Mouse (Mus musculus): Measurements from ENCODE around the gene Nr4a2. TPM values are rescaled to one million over a fixed set of nuclear protein-coding genes. Genes with fewer than 3 reads are reported as not detected.

Nr4a2 gene
- polyA plus RNA-seq (2015; fragmentation: Nextera tagmentation; extraction: Ambion mirVana) = 26.0 and 40.4 TPM in 2 replicates

- peak; percentile 93 for ATAC-seq
- peaks cover 16% of the 10 kb centered on the region for H3K27me3 ChIP-seq (ENCODE audit: control insufficient read depth, insufficient read depth, low read depth, low read length)
- no peaks in the 10 kb centered on the region for H3K36me3 ChIP-seq (ENCODE audit: control insufficient read depth, insufficient read depth, low read length)
- 13% methylated on average over 28 of the region's 69 CpGs for WGBS
- H3K27ac ChIP-seq (ENCODE audit: low read length) = peak within 1 kb of the TSS; percentile 55
- H3K9me3 ChIP-seq (replicated peaks; ENCODE audit: control insufficient read depth, low read length, poor library complexity, severe bottlenecking) = no peaks in the 10 kb centered on the region
- H3K4me3 ChIP-seq (ENCODE audit: low read depth, low read length) = peak within 1 kb of the TSS; percentile 81
- H3K9ac ChIP-seq (ENCODE audit: low read depth, low read length) = peak within 1 kb of the TSS; percentile 73
- H3K4me1 ChIP-seq (ENCODE audit: control insufficient read depth, insufficient read depth, low read length) = peaks cover 10% of the 10 kb centered on the region; the same call in 1 of the 2 replicates
- H3K4me2 ChIP-seq (ENCODE audit: low read length) = peak within 1 kb of the TSS; percentile 97
Measured at GRCm38 (mm10) chr2:57123991-57124840, at the start of gene Nr4a2. Nr4a2 (minus strand) TSS chr2:57124003.

GRCm38 (mm10) chr2:57165416-57165815, 41.6 kb upstream of the Nr4a2 start:
- H3K27me3 ChIP-seq (ENCODE audit: control insufficient read depth, insufficient read depth, low read depth, low read length) = no peaks in the 10 kb centered on the region
- no peak for ATAC-seq

DNA sequence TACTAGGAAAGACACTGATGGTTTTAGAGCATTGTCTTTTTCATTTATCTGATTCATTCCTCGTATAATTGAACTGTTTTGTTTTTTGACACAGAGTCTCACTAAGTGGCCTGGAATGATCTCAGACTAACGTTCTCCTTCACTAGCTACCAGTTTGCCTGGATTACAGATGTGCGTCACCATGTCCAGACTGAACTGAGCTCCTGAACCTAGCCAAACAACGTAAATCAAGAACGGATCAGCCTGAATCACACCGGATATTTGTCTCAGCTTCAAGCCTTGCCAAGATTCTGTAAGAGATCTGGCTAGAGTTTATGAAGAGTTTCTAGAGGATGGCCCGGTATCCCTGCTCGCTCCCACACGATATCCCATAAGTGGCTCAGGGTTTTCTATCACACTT, 33.0 kb upstream of the Nr4a2 start:
- WGBS = 89% methylated on average over 9 of the region's 9 CpGs
- Histone ChIP-seq H3K9ac (ENCODE audit: low read depth, low read length) (no peak overlapping the region), H3K4me3 (ENCODE audit: low read depth, low read length) (no peak overlapping the region), H3K27ac (ENCODE audit: low read length) (no peak overlapping the region), H3K36me3 (ENCODE audit: control insufficient read depth, insufficient read depth, low read length) (no peaks in the 10 kb centered on the region), H3K9me3 (replicated peaks; ENCODE audit: control insufficient read depth, low read length, poor library complexity, severe bottlenecking) (no peaks in the 10 kb centered on the region), H3K27me3 (ENCODE audit: control insufficient read depth, insufficient read depth, low read depth, low read length) (no peaks in the 10 kb centered on the region), H3K4me1 (ENCODE audit: control insufficient read depth, insufficient read depth, low read length) (no peaks in the 10 kb centered on the region), H3K4me2 (ENCODE audit: low read length) (no peak overlapping the region)
- ATAC-seq = no peak

More at GRCm38 (mm10) chr2:57165416-57165815, 41.6 kb upstream of the Nr4a2 start:
- no peaks in the 10 kb centered on the region for H3K36me3 ChIP-seq (ENCODE audit: control insufficient read depth, insufficient read depth, low read length)
- no peaks in the 10 kb centered on the region for H3K9me3 ChIP-seq (replicated peaks; ENCODE audit: control insufficient read depth, low read length, poor library complexity, severe bottlenecking)
- WGBS = 74% methylated on average over 1 of the region's 1 CpGs
- no peak overlapping the region for H3K4me3 ChIP-seq (ENCODE audit: low read depth, low read length)
- H3K4me1 ChIP-seq (ENCODE audit: control insufficient read depth, insufficient read depth, low read length) = no peaks in the 10 kb centered on the region
- H3K9ac ChIP-seq (ENCODE audit: low read depth, low read length) = no peak overlapping the region
- no peak overlapping the region for H3K27ac ChIP-seq (ENCODE audit: low read length)
- H3K4me2 ChIP-seq (ENCODE audit: low read length) = no peak overlapping the region

- WGBS = 92% methylated on average over 4 of the region's 4 CpGs
- Histone ChIP-seq H3K27me3 (ENCODE audit: control insufficient read depth, insufficient read depth, low read depth, low read length) (no peaks in the 10 kb centered on the region), H3K9ac (ENCODE audit: low read depth, low read length) (no peak overlapping the region), H3K36me3 (ENCODE audit: control insufficient read depth, insufficient read depth, low read length) (no peaks in the 10 kb centered on the region), H3K9me3 (replicated peaks; ENCODE audit: control insufficient read depth, low read length, poor library complexity, severe bottlenecking) (no peaks in the 10 kb centered on the region), H3K4me3 (ENCODE audit: low read depth, low read length) (no peak overlapping the region), H3K27ac (ENCODE audit: low read length) (no peak overlapping the region), H3K4me1 (ENCODE audit: control insufficient read depth, insufficient read depth, low read length) (no peaks in the 10 kb centered on the region), H3K4me2 (ENCODE audit: low read length) (no peak overlapping the region)
- ATAC-seq = no peak
Measured at GRCm38 (mm10) chr2:57149796-57150195, 26.0 kb upstream of the Nr4a2 start.

GRCm38 (mm10) chr2:57148231-57148630, 24.4 kb upstream of the Nr4a2 start:
- H3K27ac ChIP-seq (ENCODE audit: low read length) = no peak overlapping the region
- WGBS = 91% methylated on average over 2 of the region's 2 CpGs

DNA sequence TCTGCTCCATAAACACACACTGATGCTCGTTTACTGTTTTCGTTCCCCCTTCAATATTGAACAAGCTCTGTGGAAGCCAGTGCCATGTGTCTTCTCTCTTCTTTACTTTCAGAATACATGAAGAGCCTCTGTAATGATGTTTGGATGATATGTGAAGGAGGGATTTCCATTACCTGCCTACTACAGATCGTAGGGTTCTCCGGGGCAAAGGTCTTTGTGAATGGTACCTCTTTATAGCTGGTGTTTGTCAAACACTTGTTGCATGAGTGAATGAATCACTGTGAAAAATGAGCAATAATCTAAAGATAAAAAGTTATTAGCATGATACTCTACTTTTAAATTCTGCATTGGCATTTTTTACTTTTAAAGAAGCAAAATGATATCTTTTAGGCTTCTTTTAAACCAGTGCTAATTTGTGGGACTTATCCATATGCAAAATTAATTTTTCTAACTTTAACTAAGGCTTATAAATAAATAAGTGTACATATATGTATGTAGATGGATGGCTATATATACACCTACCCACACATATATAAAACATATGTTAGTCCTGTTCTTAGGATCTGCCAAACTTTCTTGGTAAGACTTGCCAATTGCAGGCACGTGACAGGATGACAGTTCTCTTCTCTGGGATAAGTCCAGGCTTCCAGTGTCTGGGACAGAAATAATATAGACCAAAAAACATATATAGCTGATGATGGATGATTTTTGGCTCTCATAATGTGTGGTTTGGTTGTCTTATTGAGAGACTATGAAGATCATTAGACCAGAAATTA, 22.0 kb upstream of the Nr4a2 start:
- no peaks in the 10 kb centered on the region for H3K9me3 ChIP-seq (replicated peaks; ENCODE audit: control insufficient read depth, low read length, poor library complexity, severe bottlenecking)
- no peak overlapping the region for H3K4me3 ChIP-seq (ENCODE audit: low read depth, low read length)
- no peaks in the 10 kb centered on the region for H3K36me3 ChIP-seq (ENCODE audit: control insufficient read depth, insufficient read depth, low read length)
- no peak overlapping the region for H3K9ac ChIP-seq (ENCODE audit: low read depth, low read length)
- no peak overlapping the region for H3K27ac ChIP-seq (ENCODE audit: low read length)
- H3K27me3 ChIP-seq (ENCODE audit: control insufficient read depth, insufficient read depth, low read depth, low read length) = no peaks in the 10 kb centered on the region
- H3K4me1 ChIP-seq (ENCODE audit: control insufficient read depth, insufficient read depth, low read length) = no peaks in the 10 kb centered on the region
- H3K4me2 ChIP-seq (ENCODE audit: low read length) = no peak overlapping the region
- WGBS = 94% methylated on average over 5 of the region's 5 CpGs
- ATAC-seq = no peak

More at GRCm38 (mm10) chr2:57148231-57148630, 24.4 kb upstream of the Nr4a2 start:
- Histone ChIP-seq H3K9me3 (replicated peaks; ENCODE audit: control insufficient read depth, low read length, poor library complexity, severe bottlenecking) (no peaks in the 10 kb centered on the region), H3K9ac (ENCODE audit: low read depth, low read length) (no peak overlapping the region), H3K4me2 (ENCODE audit: low read length) (no peak overlapping the region), H3K27me3 (ENCODE audit: control insufficient read depth, insufficient read depth, low read depth, low read length) (no peaks in the 10 kb centered on the region), H3K4me1 (ENCODE audit: control insufficient read depth, insufficient read depth, low read length) (no peaks in the 10 kb centered on the region), H3K4me3 (ENCODE audit: low read depth, low read length) (no peak overlapping the region), H3K36me3 (ENCODE audit: control insufficient read depth, insufficient read depth, low read length) (no peaks in the 10 kb centered on the region)
- ATAC-seq = no peak

- H3K9me3 ChIP-seq (replicated peaks; ENCODE audit: control insufficient read depth, low read length, poor library complexity, severe bottlenecking) = no peaks in the 10 kb centered on the region
- 87% methylated on average over 6 of the region's 6 CpGs for WGBS
- no peak overlapping the region for H3K4me2 ChIP-seq (ENCODE audit: low read length)
- H3K36me3 ChIP-seq (ENCODE audit: control insufficient read depth, insufficient read depth, low read length) = no peaks in the 10 kb centered on the region
- ATAC-seq = no peak
- H3K9ac ChIP-seq (ENCODE audit: low read depth, low read length) = no peak overlapping the region
- no peaks in the 10 kb centered on the region for H3K27me3 ChIP-seq (ENCODE audit: control insufficient read depth, insufficient read depth, low read depth, low read length)
- H3K27ac ChIP-seq (ENCODE audit: low read length) = no peak overlapping the region
- no peak overlapping the region for H3K4me3 ChIP-seq (ENCODE audit: low read depth, low read length)
- H3K4me1 ChIP-seq (ENCODE audit: control insufficient read depth, insufficient read depth, low read length) = no peaks in the 10 kb centered on the region
Measured at GRCm38 (mm10) chr2:57138594-57138993, 14.8 kb upstream of the Nr4a2 start.

DNA sequence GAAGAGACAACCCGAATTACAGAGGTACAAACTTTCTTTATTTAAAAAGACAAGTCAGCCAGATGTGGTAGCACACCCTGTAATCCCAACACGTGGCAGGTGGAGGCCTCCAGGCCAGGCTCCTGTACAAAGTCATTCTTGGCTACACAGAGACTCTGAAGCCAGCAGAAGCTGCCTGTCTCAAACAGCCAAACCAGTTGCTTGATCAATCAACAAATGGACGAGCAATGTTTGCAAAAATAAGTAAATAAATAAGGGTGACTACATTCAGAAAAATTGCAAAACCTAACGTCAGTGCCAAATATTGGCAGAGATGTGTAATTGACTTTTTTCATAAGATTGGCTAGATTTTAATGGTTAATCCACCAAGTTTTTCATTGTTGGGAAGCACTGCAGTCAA, 3.7 kb upstream of the Nr4a2 start:
- no peaks in the 10 kb centered on the region for H3K36me3 ChIP-seq (ENCODE audit: control insufficient read depth, insufficient read depth, low read length)
- no peak overlapping the region for H3K27ac ChIP-seq (ENCODE audit: low read length)
- H3K4me1 ChIP-seq (ENCODE audit: control insufficient read depth, insufficient read depth, low read length) = peaks cover 10% of the 10 kb centered on the region; the same call in 1 of the 2 replicates
- 73% methylated on average over 4 of the region's 4 CpGs for WGBS
- peaks cover 7% of the 10 kb centered on the region for H3K27me3 ChIP-seq (ENCODE audit: control insufficient read depth, insufficient read depth, low read depth, low read length)
- no peak overlapping the region for H3K4me3 ChIP-seq (ENCODE audit: low read depth, low read length)
- no peak overlapping the region for H3K9ac ChIP-seq (ENCODE audit: low read depth, low read length)
- ATAC-seq = no peak
- no peaks in the 10 kb centered on the region for H3K9me3 ChIP-seq (replicated peaks; ENCODE audit: control insufficient read depth, low read length, poor library complexity, severe bottlenecking)
- no peak overlapping the region for H3K4me2 ChIP-seq (ENCODE audit: low read length)

- Histone ChIP-seq H3K4me1 (ENCODE audit: control insufficient read depth, insufficient read depth, low read length) (peaks cover 10% of the 10 kb centered on the region; the same call in 1 of the 2 replicates), H3K9ac (ENCODE audit: low read depth, low read length) (no peak overlapping the region), H3K9me3 (replicated peaks; ENCODE audit: control insufficient read depth, low read length, poor library complexity, severe bottlenecking) (no peaks in the 10 kb centered on the region), H3K27ac (ENCODE audit: low read length) (no peak overlapping the region), H3K4me3 (ENCODE audit: low read depth, low read length) (no peak overlapping the region), H3K27me3 (ENCODE audit: control insufficient read depth, insufficient read depth, low read depth, low read length) (peaks cover 13% of the 10 kb centered on the region), H3K36me3 (ENCODE audit: control insufficient read depth, insufficient read depth, low read length) (no peaks in the 10 kb centered on the region), H3K4me2 (ENCODE audit: low read length) (no peak overlapping the region)
- WGBS = 78% methylated on average over 6 of the region's 6 CpGs
- ATAC-seq = no peak
Measured at GRCm38 (mm10) chr2:57125891-57126290, 2.1 kb upstream of the Nr4a2 start.

Data from midbrain, embryonic 16.5 days (tissue).